Mouse (Mus musculus) intestine, postnatal 0 days (tissue): Measurements from ENCODE around the gene Vps13c. TPM values are rescaled to one million over a fixed set of nuclear protein-coding genes. Genes with fewer than 3 reads are reported as not detected.

Source experiments
- ATAC-seq: fragments of 200-750 bp; cut with Nextera tagmentation; 2 replicates; pipeline ENCODE4 v1.8.0; 2017; ENCODE audit warnings: mild to moderate bottlenecking, moderate TSS enrichment, moderate library complexity
- H3K27ac ChIP-seq: fragments of 300-500 bp; sonication (generic); 2 replicates; pipeline ENCODE4 v1.5.1; 2014; ENCODE audit warnings: mild to moderate bottlenecking, low read depth, low read length, moderate library complexity
- H3K27me3 ChIP-seq: fragments of 300-500 bp; sonication (generic); replicated peaks from 2 replicates; pipeline ENCODE4 v1.6.1; 2014; ENCODE audit warnings: low read length, mixed read lengths; ENCODE audit not compliant: control insufficient read depth, insufficient read depth
- H3K36me3 ChIP-seq: fragments of 300-500 bp; sonication (generic); 2 replicates; pipeline ENCODE4 v1.6.1; 2014; ENCODE audit warnings: mild to moderate bottlenecking, moderate library complexity; ENCODE audit not compliant: control insufficient read depth, insufficient read depth
- H3K4me1 ChIP-seq: fragments of 300-500 bp; sonication (generic); replicated peaks from 2 replicates; pipeline ENCODE4 v1.6.1; 2014; ENCODE audit warnings: antibody characterized with exemption, low read length, mixed read lengths; ENCODE audit not compliant: control insufficient read depth, insufficient read depth
- H3K4me2 ChIP-seq: fragments of 300-500 bp; sonication (generic); replicated peaks from 2 replicates; pipeline ENCODE4 v1.6.1; 2014; ENCODE audit warnings: low read depth, mild to moderate bottlenecking, moderate library complexity
- H3K4me3 ChIP-seq: fragments of 300-500 bp; sonication (generic); 2 replicates; pipeline ENCODE4 v1.5.1; 2014; ENCODE audit warnings: low read depth, low read length
- H3K9ac ChIP-seq: fragments of 300-500 bp; sonication (generic); 2 replicates; pipeline ENCODE4 v1.6.1; 2014; ENCODE audit warnings: mild to moderate bottlenecking, low read depth, low read length
- H3K9me3 ChIP-seq: fragments of 300-500 bp; sonication (generic); 2 replicates; pipeline ENCODE4 v1.6.1; 2016; ENCODE audit warnings: mixed run types; ENCODE audit not compliant: control insufficient read depth
- CTCF ChIP-seq: sonication (generic); IDR thresholded peaks from 2 replicates; pipeline ENCODE4 v1.5.1; 2016; ENCODE audit warnings: low read depth, mild to moderate bottlenecking, control low read depth, antibody characterized with exemption, moderate library complexity
- WGBS: fragments of 180-500 bp; shearing (Covaris S2); extraction: QIAGEN DNeasy Blood & Tissue Kit; methylation state at CpG from one replicate; pipeline ENCODE4 v1.1.7; 2014; 5-methylcytosine and 5-hydroxymethylcytosine counted together
- polyA plus RNA-seq: library from polyadenylated mRNA; unstranded; fragments of >200 nt; fragmentation: Nextera tagmentation; extraction: Ambion mirVana; gene quantifications from 2 replicates; pipeline ENCODE4 v1.2.1, GENCODE M21; 2015

Vps13c gene
- polyA plus RNA-seq, 1 experiment from 2014 or later = 2.6 TPM

- no peak for ATAC-seq
- no peak for TF ChIP-seq CTCF
- Histone ChIP-seq H3K4me2 (no peak overlapping the region), H3K9me3 (no peaks in the 10 kb centered on the region), H3K4me1 (no peaks in the 10 kb centered on the region), H3K36me3 (peaks cover 39% of the 10 kb centered on the region), H3K27me3 (no peaks in the 10 kb centered on the region), H3K27ac (no peak overlapping the region), H3K9ac (no peak overlapping the region), H3K4me3 (no peak overlapping the region)
- WGBS = 87% methylated on average over 6 of the region's 6 CpGs
Measured at GRCm38 (mm10) chr9:67904355-67904754, 64.2 kb downstream of the Vps13c start.

- no peak for TF ChIP-seq CTCF
- ATAC-seq = no peak
- H3K36me3 ChIP-seq = peaks cover 50% of the 10 kb centered on the region
- H3K4me1 ChIP-seq = no peaks in the 10 kb centered on the region
- no peaks in the 10 kb centered on the region for H3K27me3 ChIP-seq
- H3K9me3 ChIP-seq = no peaks in the 10 kb centered on the region
- no peak overlapping the region for H3K4me3 ChIP-seq
- no peak overlapping the region for H3K27ac ChIP-seq
- no peak overlapping the region for H3K4me2 ChIP-seq
- H3K9ac ChIP-seq = no peak overlapping the region
- 90% methylated on average over 2 of the region's 2 CpGs for WGBS
Measured at GRCm38 (mm10) chr9:67905541-67905940, 65.3 kb downstream of the Vps13c start.

- no peak for ATAC-seq
- Histone ChIP-seq H3K27ac (no peak overlapping the region), H3K27me3 (no peaks in the 10 kb centered on the region), H3K4me3 (no peak overlapping the region), H3K4me2 (no peak overlapping the region), H3K36me3 (peaks cover 51% of the 10 kb centered on the region), H3K4me1 (no peaks in the 10 kb centered on the region), H3K9ac (no peak overlapping the region), H3K9me3 (no peaks in the 10 kb centered on the region)
- WGBS = 87% methylated on average over 7 of the region's 7 CpGs
- TF ChIP-seq CTCF = no peak
Measured at GRCm38 (mm10) chr9:67914681-67915080, 74.5 kb downstream of the Vps13c start.

GRCm38 (mm10) chr9:67922350-67922749 lies 82.2 kb downstream of the Vps13c start:
- peaks cover 47% of the 10 kb centered on the region for H3K36me3 ChIP-seq
- no peak for TF ChIP-seq CTCF
- no peaks in the 10 kb centered on the region for H3K9me3 ChIP-seq
- H3K27me3 ChIP-seq = no peaks in the 10 kb centered on the region
- H3K4me3 ChIP-seq = no peak overlapping the region
- H3K27ac ChIP-seq = no peak overlapping the region
- WGBS = 95% methylated on average over 5 of the region's 5 CpGs
- ATAC-seq = no peak
- H3K4me2 ChIP-seq = no peak overlapping the region
- H3K4me1 ChIP-seq = no peaks in the 10 kb centered on the region
- H3K9ac ChIP-seq = no peak overlapping the region

- ATAC-seq = 0 out of 2 replicates have a peak, but pooled peaks have one; percentile 51
- H3K36me3 ChIP-seq = peaks cover 53% of the 10 kb centered on the region
- no peaks in the 10 kb centered on the region for H3K27me3 ChIP-seq
- H3K9me3 ChIP-seq = no peaks in the 10 kb centered on the region
- H3K4me3 ChIP-seq = no peak overlapping the region
- H3K4me1 ChIP-seq = no peaks in the 10 kb centered on the region
- H3K9ac ChIP-seq = no peak overlapping the region
- no peak for TF ChIP-seq CTCF
- H3K27ac ChIP-seq = no peak overlapping the region
- H3K4me2 ChIP-seq = no peak overlapping the region
- WGBS = 47% methylated on average over 7 of the region's 7 CpGs
Measured at GRCm38 (mm10) chr9:67930629-67931028, 90.4 kb downstream of the Vps13c start.

- Histone ChIP-seq H3K27me3 (no peaks in the 10 kb centered on the region), H3K9ac (no peak overlapping the region), H3K4me3 (no peak overlapping the region), H3K9me3 (no peaks in the 10 kb centered on the region), H3K4me1 (no peaks in the 10 kb centered on the region), H3K4me2 (no peak overlapping the region), H3K27ac (no peak overlapping the region), H3K36me3 (peaks cover 64% of the 10 kb centered on the region)
- 89% methylated on average over 2 of the region's 2 CpGs for WGBS
- TF ChIP-seq CTCF = no peak
- ATAC-seq = no peak
Measured at GRCm38 (mm10) chr9:67937286-67937685, 97.1 kb downstream of the Vps13c start.

GRCm38 (mm10) chr9:67955466-67956010 lies 115.3 kb downstream of the Vps13c start:
- Histone ChIP-seq H3K27ac (no peak overlapping the region), H3K36me3 (peaks cover 37% of the 10 kb centered on the region), H3K4me1 (no peaks in the 10 kb centered on the region), H3K9ac (no peak overlapping the region), H3K4me2 (no peak overlapping the region), H3K9me3 (no peaks in the 10 kb centered on the region), H3K27me3 (no peaks in the 10 kb centered on the region), H3K4me3 (no peak overlapping the region)
- TF ChIP-seq CTCF = no peak
- WGBS = 85% methylated on average over 7 of the region's 7 CpGs
- ATAC-seq = no peak
